Mouse (Mus musculus) cerebellum, adult 9-11 months (tissue): ENCODE results near the gene Armc2.

Experiments
- DNase-seq: peaks from one replicate; pipeline ENCODE4 v3.0.0; 2022

Gene Armc2

GRCm38 (mm10) chr10:41896865-41897264, 121.4 kb downstream of the Armc2 start:
- no peak for DNase-seq

GRCm38 (mm10) chr10:41896425-41896824, 121.8 kb downstream of the Armc2 start:
- DNase-seq: no peak

GRCm38 (mm10) chr10:41893433-41894411, 124.5 kb downstream of the Armc2 start:
- DNase-seq: no peak

GRCm38 (mm10) chr10:41891312-41891711, 126.9 kb downstream of the Armc2 start:
- no peak for DNase-seq

- DNase-seq: no peak
Observed at GRCm38 (mm10) chr10:41890537-41890936, 127.7 kb downstream of the Armc2 start.

- peak; percentile 12 for DNase-seq
Observed at GRCm38 (mm10) chr10:41889566-41889965, 128.7 kb downstream of the Armc2 start.

GRCm38 (mm10) chr10:41888365-41888941, 129.8 kb downstream of the Armc2 start:
- peak; percentile 46 for DNase-seq

GRCm38 (mm10) chr10:41887080-41887821, 131.0 kb downstream of the Armc2 start:
- DNase-seq: peak; percentile 97

- DNase-seq: no peak
Observed at GRCm38 (mm10) chr10:41883741-41884575, 134.3 kb downstream of the Armc2 start.

GRCm38 (mm10) chr10:41881438-41881837, 136.8 kb downstream of the Armc2 start:
- no peak for DNase-seq

GRCm38 (mm10) chr10:41880777-41881176, 137.5 kb downstream of the Armc2 start:
- no peak for DNase-seq

GRCm38 (mm10) chr10:41880206-41880605, 138.0 kb downstream of the Armc2 start:
- no peak for DNase-seq

GRCm38 (mm10) chr10:41879675-41880074, 138.6 kb downstream of the Armc2 start:
- no peak for DNase-seq

GRCm38 (mm10) chr10:41878344-41878743, 139.9 kb downstream of the Armc2 start:
- DNase-seq: no peak

- no peak for DNase-seq
Observed at GRCm38 (mm10) chr10:41875624-41876023, 142.6 kb downstream of the Armc2 start.

GRCm38 (mm10) chr10:41871564-41871963, 146.7 kb downstream of the Armc2 start:
- no peak for DNase-seq

GRCm38 (mm10) chr10:41870101-41870500, 148.1 kb downstream of the Armc2 start:
- no peak for DNase-seq

GRCm38 (mm10) chr10:41867956-41868355, 150.3 kb downstream of the Armc2 start:
- no peak for DNase-seq

- DNase-seq: no peak
Observed at GRCm38 (mm10) chr10:41866838-41867154, 151.4 kb downstream of the Armc2 start.

- DNase-seq: no peak
Observed at GRCm38 (mm10) chr10:41866069-41866837, 152.0 kb downstream of the Armc2 start.
